Mouse (Mus musculus) embryonic fibroblast, embryonic 13.5 days (primary cell): ENCODE measurements at regions not wholly inside any gene's neighbourhood (a gene's known extent, or its start where the extent isn't known, plus 50 kb on each side); places are given as distances from the start of the nearest gene placed in this dataset.

Experiments
- CTCF ChIP-seq: IDR thresholded peaks from 2 replicates; pipeline ENCODE4 v1.5.1; 2011; ENCODE audit warnings: mild to moderate bottlenecking, control low read depth, low read length, moderate library complexity, borderline replicate concordance; ENCODE audit not compliant: insufficient read depth
- POLR2A ChIP-seq: IDR thresholded peaks from 2 replicates; pipeline ENCODE4 v1.6.1; 2011; ENCODE audit warnings: low read depth, mild to moderate bottlenecking, control low read depth, low read length, moderate library complexity

GRCm38 (mm10) chr13:71150092-71150491 is 308.5 kb upstream of the Adamts16 start:
- TF ChIP-seq CTCF (no peak), POLR2A (no peak)
